Mouse (Mus musculus) fibroblast of lung, adult 2 months (primary cell): ENCODE measurements at regions not wholly inside any gene's neighbourhood (a gene's known extent, or its start where the extent isn't known, plus 50 kb on each side); places are given as distances from the start of the nearest gene placed in this dataset.

Experiments used
- DNase-seq: peaks from one replicate; pipeline ENCODE4 v3.0.0-alpha.2; 2011; ENCODE audit warnings: low read depth

- DNase-seq: no peak
These were observed 84.2 kb downstream of the Ddx1 start for GRCm38 (mm10) chr12:13164791-13165190.

- no peak for DNase-seq
These were observed 88.0 kb downstream of the Ddx1 start for GRCm38 (mm10) chr12:13161051-13161450.

GRCm38 (mm10) chr12:13159346-13160055 is 89.5 kb downstream of the Ddx1 start:
- DNase-seq: no peak

GRCm38 (mm10) chr12:13157666-13158381 is 91.2 kb downstream of the Ddx1 start:
- no peak for DNase-seq

GRCm38 (mm10) chr12:13157089-13157488 is 91.9 kb downstream of the Ddx1 start:
- DNase-seq: no peak

- no peak for DNase-seq
These were observed 98.3 kb downstream of the Ddx1 start for GRCm38 (mm10) chr12:13150751-13151150.

- no peak for DNase-seq
These were observed 101.8 kb downstream of the Ddx1 start for GRCm38 (mm10) chr12:13147251-13147650.

GRCm38 (mm10) chr12:13145186-13146115 is 103.6 kb downstream of the Ddx1 start:
- no peak for DNase-seq

GRCm38 (mm10) chr12:13144739-13145138 is 104.3 kb downstream of the Ddx1 start:
- no peak for DNase-seq

- no peak for DNase-seq
These were observed 108.4 kb downstream of the Ddx1 start for GRCm38 (mm10) chr12:13140636-13141035.

GRCm38 (mm10) chr12:13139189-13139588 is 109.8 kb downstream of the Ddx1 start:
- DNase-seq: no peak

GRCm38 (mm10) chr12:13134168-13134567 is 114.8 kb downstream of the Ddx1 start:
- no peak for DNase-seq

GRCm38 (mm10) chr12:13129677-13130082 is 119.3 kb downstream of the Ddx1 start:
- DNase-seq: no peak

GRCm38 (mm10) chr12:13127407-13127806 is 121.6 kb downstream of the Ddx1 start:
- DNase-seq: no peak

- no peak for DNase-seq
These were observed 124.0 kb downstream of the Ddx1 start for GRCm38 (mm10) chr12:13125054-13125453.

GRCm38 (mm10) chr12:13122282-13122681 is 126.7 kb downstream of the Ddx1 start:
- DNase-seq: no peak

GRCm38 (mm10) chr12:13120581-13120980 is 128.4 kb downstream of the Ddx1 start:
- DNase-seq: no peak

GRCm38 (mm10) chr12:13119653-13120052 is 129.4 kb downstream of the Ddx1 start:
- no peak for DNase-seq

- DNase-seq: no peak
These were observed 131.0 kb downstream of the Ddx1 start for GRCm38 (mm10) chr12:13118026-13118425.

GRCm38 (mm10) chr12:13114341-13114740 is 134.7 kb downstream of the Ddx1 start:
- no peak for DNase-seq

GRCm38 (mm10) chr12:13106931-13107330 is 142.1 kb downstream of the Ddx1 start:
- DNase-seq: no peak
